Mouse (Mus musculus) heart, postnatal 14 days (tissue): ENCODE measurements around the gene Klf7. TPM values are rescaled to one million over a fixed set of nuclear protein-coding genes. Genes with fewer than 3 reads are reported as not detected.
A peak's percentile ranks its signal among the peaks of the same experiment; 100 is the strongest.

Experiments used
- DNase-seq, 2 experiments: peaks; one replicate each; pipeline ENCODE4 v3.0.0; 2021 to 2022
- intact Hi-C: fragments of 180-260 bp; cut with DNase I; formaldehyde crosslinking; loops from one replicate; pipeline ENCODE4 v1.15.1; 2025
- microRNA-seq, 2 experiments: library from miRNA; unstranded; fragments of <30 nt; microRNA quantifications; one replicate each; pipeline ENCODE4 v1.2.0; 2021 to 2022
- total RNA-seq, 2 experiments: library from RNA; stranded (reverse); gene quantifications; 2 replicates each; pipeline ENCODE4 v1.2.3; 2021

The Klf7 gene
- total RNA-seq, 2 experiments from 2014 or later, result 22.1 to 22.6 TPM

DNA sequence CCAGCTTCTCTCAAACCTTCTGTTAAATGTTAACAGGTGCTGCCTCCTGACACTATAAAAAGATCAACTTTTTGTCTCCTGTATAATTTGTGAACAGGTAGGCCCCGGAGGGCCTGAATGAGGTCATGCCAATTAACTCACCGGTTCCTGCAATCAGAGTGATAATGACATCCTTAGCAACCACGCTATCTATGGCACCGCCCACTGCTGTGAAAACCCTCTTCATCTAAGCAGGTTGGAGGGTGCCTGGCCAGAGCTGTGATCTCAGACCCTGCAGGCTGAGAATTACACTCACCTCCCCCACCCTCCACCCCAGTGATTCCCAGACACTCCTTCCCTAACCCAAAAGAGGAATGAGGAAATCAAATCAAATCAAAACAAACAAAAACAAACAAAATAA, 126.3 kb downstream of the Klf7 start:
- intact Hi-C loops, result no loop called here
- no peak for DNase-seq

DNA sequence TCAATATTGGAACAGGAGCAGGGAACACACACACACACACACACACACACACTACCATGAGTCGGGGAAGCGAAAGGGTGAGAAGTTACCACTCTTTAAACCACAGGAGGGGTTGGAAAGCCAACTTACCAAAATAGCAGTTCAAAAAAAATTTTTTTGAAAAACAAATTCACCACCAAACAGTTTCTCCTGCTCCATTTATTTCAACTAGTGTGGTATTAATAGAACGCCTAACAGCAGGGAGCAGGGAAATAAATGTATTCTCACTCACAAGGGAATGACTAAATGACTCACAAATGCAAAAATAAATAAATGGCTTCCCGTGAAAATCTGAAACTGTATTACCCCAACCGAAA, 127.0 kb downstream of the Klf7 start:
- DNase-seq, result no peak
- intact Hi-C loops, result no loop called here

DNA sequence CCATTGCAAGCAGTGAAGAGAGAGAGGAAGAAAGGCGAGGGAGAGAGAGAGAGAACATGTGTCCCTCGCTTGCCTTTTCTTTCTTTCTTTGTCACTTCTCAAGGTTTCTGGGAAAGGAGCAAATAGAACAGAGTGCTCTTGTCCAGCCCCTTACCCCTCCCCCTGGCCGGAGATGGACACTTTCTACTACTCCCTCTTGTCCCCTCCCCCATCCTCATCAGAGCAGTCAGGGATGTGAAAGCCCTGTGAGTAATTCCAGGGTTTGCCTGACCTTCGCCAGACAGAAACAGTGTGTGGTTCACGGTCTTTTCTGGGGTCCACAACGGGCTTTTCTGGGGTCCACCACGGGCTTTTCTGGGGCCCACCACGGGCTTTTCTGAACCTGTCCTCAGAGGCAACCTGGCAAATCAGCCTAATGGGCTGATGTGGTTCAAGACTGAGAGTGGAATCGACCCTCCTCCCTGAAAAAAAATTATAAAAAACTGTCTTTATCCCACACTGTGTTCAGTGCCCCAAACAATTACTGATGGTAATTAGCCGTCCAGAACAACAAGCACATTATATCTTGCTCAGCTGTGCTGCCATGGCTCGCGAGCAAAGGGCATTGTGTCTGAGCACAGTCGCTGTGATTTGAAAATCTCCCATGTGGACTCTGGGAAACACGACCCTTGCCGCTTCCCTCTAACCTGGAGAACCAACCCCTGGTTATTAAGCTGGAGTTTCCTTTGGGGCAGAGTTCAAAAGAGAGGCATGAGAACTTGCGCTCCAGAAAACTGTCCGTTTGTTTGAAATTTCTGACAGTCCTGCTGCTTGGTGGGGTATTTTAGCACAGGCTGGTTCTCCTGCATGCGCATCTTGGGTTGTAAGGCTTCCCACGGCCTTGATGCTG, 127.6 kb downstream of the Klf7 start:
- intact Hi-C loops, result no loop called here
- peak; percentile 40 to 43 for DNase-seq

DNA sequence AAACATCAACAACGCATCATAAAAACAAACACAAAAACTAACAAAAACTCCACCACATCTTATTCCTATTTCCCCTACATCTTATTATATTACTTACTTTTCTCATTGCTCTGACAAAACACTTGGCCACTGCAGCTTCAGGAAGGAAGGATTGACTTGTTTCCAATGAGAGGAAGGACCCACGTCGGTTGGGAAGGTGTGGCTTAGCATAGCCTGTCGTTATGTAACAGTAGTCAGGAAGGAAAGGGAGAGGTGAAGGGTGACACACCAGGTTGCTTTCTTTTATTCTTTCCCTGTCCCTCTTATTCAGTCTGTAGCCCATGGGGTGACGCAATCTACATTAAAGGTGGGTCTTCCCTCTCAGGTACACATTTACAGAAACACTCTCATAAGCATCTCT, 129.6 kb downstream of the Klf7 start:
- intact Hi-C loops, result no loop called here

DNA sequence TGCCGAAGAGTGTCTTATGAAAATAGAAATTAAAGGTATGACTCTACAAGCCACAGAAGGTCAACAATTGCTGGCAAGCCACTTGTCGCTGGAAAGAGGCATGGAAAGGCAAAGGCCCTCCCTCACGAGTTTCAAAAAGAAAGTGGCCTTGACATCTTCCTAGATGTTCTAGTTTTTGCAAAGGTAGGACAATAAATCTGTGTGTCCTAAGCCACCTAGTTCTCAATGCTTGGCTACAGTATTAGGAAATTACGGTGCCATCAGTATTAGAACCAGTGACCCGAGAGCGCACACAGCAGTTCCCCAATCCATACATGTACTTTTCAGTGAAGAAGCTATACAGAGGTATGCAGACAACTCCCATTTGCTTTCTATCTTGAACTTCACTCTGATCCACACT, 131.7 kb downstream of the Klf7 start:
- intact Hi-C loops, result no loop called here
- DNase-seq, result no peak

More for the DNA sequence above, 129.6 kb downstream of the Klf7 start:
- DNase-seq, result no peak

DNA sequence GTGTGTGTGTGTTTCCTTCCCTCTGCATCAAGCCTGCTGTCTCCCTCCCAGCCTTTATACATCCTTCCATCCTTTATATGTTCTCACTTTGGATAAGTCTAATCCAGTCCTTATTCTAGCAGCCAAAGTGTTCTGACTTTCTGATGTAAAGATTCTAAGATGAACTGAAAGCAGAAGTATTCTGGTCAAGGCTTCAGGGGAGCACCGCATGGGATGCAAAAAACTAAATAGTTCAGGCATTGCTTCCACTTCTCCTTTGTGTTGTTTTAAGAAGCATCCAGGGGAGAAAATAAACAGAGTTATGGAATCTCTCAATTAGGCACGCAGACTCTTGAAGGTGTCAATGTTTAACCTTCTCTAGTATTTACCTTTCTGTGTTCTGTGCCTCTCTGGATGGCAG, 141.3 kb downstream of the Klf7 start:
- intact Hi-C loops, result no loop called here
- DNase-seq, result no peak

Small RNAs within 50 kb of the gene (microRNA-seq; reads per million reads assigned to microRNA genes)
- gene Mir6899, result 0.60 to 1.1 reads per million in 2 experiments
